Mouse (Mus musculus) lung, postnatal 10 days (tissue): Measurements from ENCODE around the gene Polr2b.

Source experiments
- DNase-seq: peaks from one replicate; pipeline ENCODE4 v3.0.0; 2021

Polr2b gene

GRCm38 (mm10) chr5:77309924-77310772 is at the start of gene Polr2b, which contains the start of gene Noa1:
TSS of gene Polr2b (plus strand) at chr5:77310147.
TSS of gene Noa1 (minus strand) at chr5:77310084.
- peak; percentile 99 for DNase-seq

- no peak for DNase-seq
Observed at GRCm38 (mm10) chr5:77261137-77261536, 48.8 kb upstream of the Polr2b start.

- DNase-seq: no peak
Observed at GRCm38 (mm10) chr5:77262105-77262504, 47.8 kb upstream of the Polr2b start.

GRCm38 (mm10) chr5:77265081-77265670 is 44.8 kb upstream of the Polr2b start, which contains the start of gene Rest:
TSS of gene Rest (plus strand) at chr5:77265491.
- DNase-seq: peak; percentile 79

- DNase-seq: peak; percentile 87
Observed at GRCm38 (mm10) chr5:77265671-77266065, 44.3 kb upstream of the Polr2b start.

GRCm38 (mm10) chr5:77266066-77266885 is 43.7 kb upstream of the Polr2b start:
- DNase-seq: peak; percentile 68

- no peak for DNase-seq
Observed at GRCm38 (mm10) chr5:77266886-77267401, 43.0 kb upstream of the Polr2b start.

- no peak for DNase-seq
Observed at GRCm38 (mm10) chr5:77267441-77267840, 42.5 kb upstream of the Polr2b start.

GRCm38 (mm10) chr5:77267957-77268624 is 41.9 kb upstream of the Polr2b start:
- no peak for DNase-seq

GRCm38 (mm10) chr5:77269399-77269798 is 40.5 kb upstream of the Polr2b start:
- DNase-seq: no peak

- DNase-seq: no peak
Observed at GRCm38 (mm10) chr5:77273151-77273550, 36.8 kb upstream of the Polr2b start.

- DNase-seq: peak; percentile 61
Observed at GRCm38 (mm10) chr5:77275950-77276349, 34.0 kb upstream of the Polr2b start.

- DNase-seq: no peak
Observed at GRCm38 (mm10) chr5:77277204-77277603, 32.7 kb upstream of the Polr2b start.

GRCm38 (mm10) chr5:77281518-77282174 is 28.3 kb upstream of the Polr2b start:
- no peak for DNase-seq

- no peak for DNase-seq
Observed at GRCm38 (mm10) chr5:77282242-77282641, 27.7 kb upstream of the Polr2b start.

- no peak for DNase-seq
Observed at GRCm38 (mm10) chr5:77285685-77286084, 24.3 kb upstream of the Polr2b start.

- DNase-seq: no peak
Observed at GRCm38 (mm10) chr5:77286904-77287303, 23.0 kb upstream of the Polr2b start.

- no peak for DNase-seq
Observed at GRCm38 (mm10) chr5:77287901-77288300, 22.0 kb upstream of the Polr2b start.

- no peak for DNase-seq
Observed at GRCm38 (mm10) chr5:77289686-77290085, 20.3 kb upstream of the Polr2b start.

GRCm38 (mm10) chr5:77290606-77291005 is 19.3 kb upstream of the Polr2b start:
- DNase-seq: no peak

- DNase-seq: no peak
Observed at GRCm38 (mm10) chr5:77292803-77293522, 17.0 kb upstream of the Polr2b start.
